Mouse (Mus musculus) layer of hippocampus, postnatal 14 days (tissue): ENCODE data around the gene Ccdc85c. TPM values are rescaled to one million over a fixed set of nuclear protein-coding genes. Genes with fewer than 3 reads are reported as not detected.

Experiments used
- DNase-seq, 2 experiments: peaks; one replicate each; pipeline ENCODE4 v3.0.0; 2021 to 2022; ENCODE audit warnings: low spot score in 2 of 2, mixed read lengths in 1 of 2
- total RNA-seq, 2 experiments: library from RNA; stranded (reverse); gene quantifications; 2 replicates each; pipeline ENCODE4 v1.2.3; 2021

Ccdc85c gene
- total RNA-seq, 2 experiments from 2014 or later = 55.9 to 57.4 TPM

DNA sequence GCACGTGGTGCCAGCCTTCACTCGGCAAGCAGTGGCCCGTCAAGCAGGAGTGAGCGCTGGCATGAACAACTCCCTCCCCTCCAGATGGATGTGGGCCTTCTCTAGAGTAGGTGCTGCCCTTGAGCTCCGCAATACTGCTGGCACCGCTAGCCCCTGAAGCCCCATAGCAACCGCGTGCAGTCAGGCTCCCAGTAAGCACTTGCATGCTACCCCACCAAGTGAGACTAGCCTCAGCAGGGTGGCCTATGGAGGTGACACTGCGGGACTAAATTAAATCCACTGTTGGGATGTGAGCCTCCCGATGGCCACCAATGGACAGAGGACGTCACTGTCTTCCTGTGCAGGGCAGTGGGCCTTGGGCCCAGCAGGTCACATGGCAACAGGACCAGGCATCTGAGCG, 54.6 kb downstream of the Ccdc85c start:
- DNase-seq = no peak

DNA sequence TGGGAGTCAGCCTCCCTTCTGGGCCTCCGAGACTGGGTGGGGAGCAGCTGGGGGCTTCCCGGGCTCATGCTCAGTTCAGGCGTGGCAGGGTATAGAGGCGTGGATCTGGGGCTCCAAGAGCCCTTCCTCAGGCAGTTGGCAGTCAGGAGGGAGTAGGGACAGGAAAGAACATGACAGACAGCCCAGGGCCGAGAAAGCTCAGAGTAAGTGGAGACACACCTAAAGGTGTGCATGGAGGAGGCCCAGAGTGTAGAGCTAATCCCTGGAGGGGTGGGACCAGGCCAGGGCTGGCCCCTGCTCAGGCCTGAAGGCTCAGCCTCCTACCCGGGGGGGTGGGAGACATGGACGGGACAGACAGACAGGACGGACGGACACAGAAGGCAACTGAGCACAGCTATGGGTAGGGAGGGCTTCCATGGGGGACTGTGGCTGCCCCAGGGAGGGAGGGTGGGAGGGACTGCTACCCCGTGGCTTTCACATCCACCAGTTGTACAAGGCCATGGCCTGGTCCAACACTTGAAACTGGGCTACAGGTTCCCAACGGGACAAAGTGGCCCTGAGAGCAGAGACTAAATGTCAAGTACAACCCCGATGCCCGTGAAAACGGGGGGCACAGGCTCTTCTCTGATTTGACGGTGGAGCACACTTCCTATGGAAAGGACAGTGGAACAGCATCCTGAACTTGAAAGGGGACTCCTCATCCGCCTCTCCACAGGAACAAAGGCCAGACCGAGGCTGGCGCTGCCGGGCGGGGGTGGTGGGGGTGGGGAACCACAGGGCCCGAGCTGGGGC, 55.2 kb downstream of the Ccdc85c start:
- no peak for DNase-seq

GRCm38 (mm10) chr12:108219163-108219562, 56.1 kb downstream of the Ccdc85c start:
- no peak for DNase-seq

DNA sequence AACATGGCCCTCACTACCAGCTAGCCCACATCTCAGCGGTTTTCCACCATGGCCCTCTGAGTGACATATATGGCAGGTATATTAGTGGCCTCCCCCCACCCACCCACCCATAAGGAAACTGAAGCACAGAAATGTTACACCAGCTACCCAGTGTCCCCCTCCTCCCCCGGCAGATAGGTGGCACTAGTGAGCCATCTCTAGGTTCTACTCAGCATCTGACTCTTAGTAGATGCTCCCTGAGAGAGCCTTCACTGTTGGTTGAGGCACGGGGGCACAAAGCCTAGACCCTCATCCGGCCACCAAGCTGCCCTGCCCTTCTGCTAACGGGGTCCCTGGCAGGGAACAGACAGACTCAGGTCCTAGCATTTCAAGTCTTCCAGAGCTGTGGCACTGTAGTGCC, 57.7 kb downstream of the Ccdc85c start:
- no peak for DNase-seq

DNA sequence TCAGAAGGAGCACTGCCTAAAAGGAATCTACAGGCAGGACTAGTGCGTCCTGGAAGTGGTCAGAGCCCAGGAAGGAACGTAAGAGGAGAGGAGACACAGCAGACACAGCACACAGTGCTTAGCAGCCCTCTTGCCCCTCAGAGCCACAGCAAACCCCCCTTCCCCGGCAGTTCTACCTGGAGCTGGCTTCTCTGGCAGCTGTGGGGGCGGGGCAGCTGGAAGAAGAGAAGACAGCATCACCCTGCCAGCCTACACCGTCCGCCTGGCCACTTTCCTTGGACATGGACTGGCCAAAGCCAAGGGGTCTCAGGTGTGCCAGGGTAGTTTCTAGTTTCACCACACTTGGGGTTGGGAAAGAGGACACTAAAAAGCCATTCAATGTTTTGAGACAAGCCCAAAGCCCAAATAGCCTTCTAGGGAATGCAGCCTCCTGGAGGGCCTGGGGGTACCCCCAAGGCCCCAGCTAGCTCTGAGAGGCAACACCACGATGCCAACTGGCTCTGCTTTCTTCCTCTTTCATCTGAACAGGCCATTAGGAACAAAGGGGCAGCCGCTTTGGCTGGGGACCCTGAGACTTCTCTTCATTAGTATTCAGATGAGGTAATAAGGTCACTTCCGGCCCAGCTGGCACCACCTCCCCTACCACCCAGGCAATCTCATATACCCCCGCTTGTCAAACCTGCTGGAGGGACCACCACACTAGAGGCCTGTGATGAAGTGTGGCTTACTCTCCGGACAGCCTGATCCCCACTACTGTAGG, 58.4 kb downstream of the Ccdc85c start:
- DNase-seq = no peak

DNA sequence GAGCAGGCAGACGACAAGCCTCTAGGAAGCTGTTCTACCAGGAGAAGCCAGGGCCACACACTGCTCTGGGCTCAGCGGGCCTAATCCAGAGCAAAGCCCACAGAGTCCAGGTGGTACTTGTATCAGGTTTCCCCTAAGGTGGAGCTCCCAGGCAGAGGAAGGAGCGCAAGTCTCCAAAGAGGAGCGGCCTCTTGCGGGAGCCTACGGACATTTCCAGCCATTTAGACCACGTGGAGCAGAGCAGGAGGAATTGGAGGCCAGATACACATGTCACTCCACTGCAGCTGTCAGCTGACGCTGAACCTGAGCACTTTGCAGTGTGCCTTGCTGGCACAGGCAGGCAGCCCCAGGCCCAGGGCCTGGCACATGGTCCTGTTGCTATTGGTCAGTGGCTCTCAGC, 60.1 kb downstream of the Ccdc85c start:
- no peak for DNase-seq

- DNase-seq = no peak
Measured at GRCm38 (mm10) chr12:108213090-108214041, 61.9 kb downstream of the Ccdc85c start.

DNA sequence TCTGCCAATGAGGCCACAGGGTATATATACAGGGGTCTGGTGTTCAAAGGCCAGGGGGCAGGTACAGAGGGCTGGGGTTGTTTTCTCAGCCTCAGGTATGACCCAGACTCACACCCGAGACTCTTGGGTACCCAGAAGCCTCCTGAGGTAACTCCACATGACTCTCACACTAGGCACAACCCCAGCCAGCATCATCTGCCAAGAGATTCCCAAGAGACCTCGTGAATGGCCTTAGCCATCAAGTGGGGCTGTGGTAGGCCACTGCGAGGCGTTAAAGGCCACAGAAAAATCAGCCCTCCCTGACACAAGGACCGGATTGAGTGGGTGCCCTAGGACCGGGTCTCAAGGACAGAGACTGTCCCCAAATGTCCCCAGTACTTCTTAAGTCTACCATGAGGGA, 62.7 kb downstream of the Ccdc85c start:
- no peak for DNase-seq

DNA sequence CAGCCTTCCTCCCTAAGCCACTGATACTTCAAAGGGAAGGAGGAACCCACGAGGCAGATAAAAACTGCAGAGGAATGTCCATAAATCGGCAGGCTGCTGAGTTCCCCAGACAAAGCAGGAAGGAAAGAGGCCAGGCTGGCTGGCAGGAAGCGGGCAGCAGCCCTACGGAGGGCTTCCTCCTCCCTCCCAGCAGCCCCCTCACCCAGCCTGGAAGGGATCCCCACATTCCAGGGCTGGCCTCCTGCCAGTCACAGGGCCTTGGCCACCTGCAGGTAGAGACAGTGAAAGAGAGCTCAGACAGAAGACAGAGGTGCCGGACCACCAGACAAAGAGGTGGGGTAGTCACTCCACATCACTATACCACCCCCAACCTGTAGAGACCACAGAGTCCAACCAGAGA, 63.2 kb downstream of the Ccdc85c start:
- no peak for DNase-seq

GRCm38 (mm10) chr12:108210623-108211022, 64.6 kb downstream of the Ccdc85c start:
- DNase-seq = no peak

GRCm38 (mm10) chr12:108208726-108209438, 66.3 kb downstream of the Ccdc85c start:
- DNase-seq = peak; percentile 71 to 75

- no peak for DNase-seq
Measured at GRCm38 (mm10) chr12:108208216-108208615, 67.0 kb downstream of the Ccdc85c start.

DNA sequence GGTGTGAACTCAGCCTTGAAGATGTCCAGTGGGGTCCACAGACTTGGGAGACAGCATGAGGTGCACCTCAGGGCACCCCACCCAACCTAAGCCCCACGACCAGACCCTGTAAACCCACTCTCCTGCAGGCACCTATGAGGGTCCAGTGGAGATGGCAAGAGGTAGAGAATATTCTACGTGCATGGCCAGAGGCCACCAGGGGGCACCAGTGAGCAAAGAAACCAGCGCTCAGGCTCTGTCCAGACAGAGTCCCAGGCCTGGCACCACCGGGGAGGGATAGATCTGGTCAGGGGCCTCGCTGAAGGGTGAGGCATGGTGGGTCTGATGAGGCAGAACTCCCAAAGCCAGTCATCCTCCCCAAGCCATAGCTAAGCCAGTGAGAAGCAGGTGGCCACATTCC, 68.6 kb downstream of the Ccdc85c start:
- peak; percentile 62 to 74 for DNase-seq

GRCm38 (mm10) chr12:108204978-108205377, 70.2 kb downstream of the Ccdc85c start:
- DNase-seq = no peak

DNA sequence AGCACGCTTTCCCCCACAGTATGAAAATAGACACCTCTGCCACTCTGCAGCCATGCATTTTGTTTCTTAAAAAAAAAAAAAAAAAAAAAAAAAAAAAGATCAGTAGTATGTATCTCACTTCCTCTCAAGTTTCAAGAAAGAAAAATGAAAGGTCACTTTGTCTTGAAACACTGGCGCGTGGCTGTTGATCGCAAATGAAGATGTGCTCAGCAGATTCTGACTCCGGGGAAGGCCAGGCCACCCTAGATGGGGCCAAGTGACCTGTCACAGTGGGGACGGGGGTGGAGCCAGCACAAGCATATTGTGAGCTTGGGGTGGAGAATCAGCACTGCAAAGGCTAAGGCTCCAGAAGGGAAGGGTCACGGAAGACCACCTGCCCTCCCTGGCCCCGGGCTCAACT, 71.3 kb downstream of the Ccdc85c start:
- DNase-seq = no peak

- no peak for DNase-seq
Measured at GRCm38 (mm10) chr12:108200094-108200493, 75.1 kb downstream of the Ccdc85c start.

DNA sequence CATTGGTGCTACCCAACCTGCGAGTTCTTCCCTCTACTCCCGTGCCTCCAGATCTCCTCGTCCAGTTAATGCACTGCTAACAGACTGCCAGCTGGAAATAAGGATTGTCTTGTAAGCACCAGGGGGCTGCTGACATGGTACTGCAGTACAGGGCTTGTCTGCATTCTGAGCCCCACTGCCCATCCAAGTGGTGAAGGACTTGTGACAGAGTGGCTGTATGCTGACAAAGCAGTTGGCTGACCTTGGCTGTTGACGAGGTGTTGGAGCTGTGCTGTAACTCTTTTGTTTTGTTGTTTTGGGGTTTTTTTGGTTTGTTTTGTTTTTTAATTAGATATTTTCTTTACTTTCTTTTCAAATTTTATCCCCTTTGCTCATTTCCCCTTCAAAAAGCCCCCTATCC, 76.8 kb downstream of the Ccdc85c start:
- no peak for DNase-seq

- DNase-seq = no peak
Measured at GRCm38 (mm10) chr12:108195761-108196160, 79.5 kb downstream of the Ccdc85c start.

- peak in 1 of 2 experiments; percentile 62 for DNase-seq
Measured at GRCm38 (mm10) chr12:108193878-108194277, 81.3 kb downstream of the Ccdc85c start.

DNA sequence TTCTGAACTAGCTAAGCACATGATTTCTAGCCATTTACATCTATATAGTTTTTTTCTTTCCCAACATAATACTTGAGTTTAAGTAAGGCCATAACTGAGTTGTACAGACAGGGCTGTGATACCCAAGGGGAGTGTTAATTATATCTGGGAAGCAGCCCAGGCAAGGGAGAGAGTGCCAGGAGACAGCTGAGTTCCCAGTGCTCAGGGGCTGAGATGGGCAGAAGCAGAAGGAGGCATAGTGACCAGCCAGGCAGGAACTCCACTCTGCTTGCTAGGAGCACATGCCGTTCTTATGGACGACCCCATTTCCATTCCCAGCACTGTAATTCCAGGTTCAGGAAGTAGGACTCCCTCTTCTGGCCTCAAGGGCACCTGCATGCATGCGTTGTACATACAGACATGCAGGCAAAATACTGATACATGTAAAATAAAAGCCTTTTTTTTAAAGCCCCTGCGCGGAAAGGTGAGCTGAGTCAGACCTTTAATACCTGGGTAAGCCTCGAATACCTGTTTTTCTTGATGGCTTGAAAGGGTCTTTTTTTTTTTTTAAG, 87.6 kb downstream of the Ccdc85c start:
- DNase-seq = no peak
